Comparison of ENCODE assay signal across 22 mouse cellular contexts in genomic region chr4:144592790-144593189, GRCm38 (mm10). TPM values are rescaled to one million over a fixed set of nuclear protein-coding genes. Genes with fewer than 3 reads are reported as not detected.
DNase-seq lines count a peak whose midpoint lies in the region; ATAC-seq and TF ChIP-seq lines count a peak whose summit lies in the region.
"Had no signal": no experiment of that assay in that cellular context is flagged by ENCODE, and none has a peak within 500 bp of the region (broad histone marks: within the 10 kb centered on the region; RNA-seq: fewer than 3 reads in every experiment).

No protein-coding gene starts in this region.

- no peak for DNase-seq in Patski (ENCODE audit: low read depth, low spot score)
- peak; percentile 83 for DNase-seq in fat pad, adult 2 months (ENCODE audit: extremely low read depth, low read depth, low spot score)
- DNase-seq in gonadal fat pad, adult 2 months (ENCODE audit: low read depth): peak; percentile 89
- DNase-seq in lung, postnatal 10 days: no peak
- DNase-seq in cerebellum, postnatal 36 days: no peak
- DNase-seq: adrenal gland, adult 2 months; adrenal gland, adult 8-10 months; adrenal gland, postnatal 10 days; adrenal gland, postnatal 14 days; adrenal gland, postnatal 25 days; adrenal gland, postnatal 36 days; B cell, adult 2 months; cerebellum, adult 11 months; cerebellum, adult 11-12 months; cerebellum, adult 18-20 months; cerebellum, adult 2 months had no signal

- no peak overlapping the region for H3K4me2 ChIP-seq in midbrain, embryonic 13.5 days (replicated peaks)

- H3K4me1 ChIP-seq in midbrain, embryonic 13.5 days (replicated peaks): no peaks in the 10 kb centered on the region

- no peak overlapping the region for H3K9ac ChIP-seq in midbrain, embryonic 13.5 days (replicated peaks)

- H3K27ac ChIP-seq in midbrain, embryonic 13.5 days: no peak overlapping the region

- CTCF ChIA-PET in Patski (lab: Charles Lee): no interaction called here

- peak; percentile 24 for TF ChIP-seq CTCF in Patski (IDR thresholded peaks at IDR 0.05)

- in situ Hi-C loops in Patski (cut with MboI; ENCODE audit: low pct_unique_long_range_greater_than_20kb): loop anchor here (5.0 kb wide), 1 partner anchor 50 kb away; no protein-coding TSS in a partner anchor

- peaks cover 40% of the 10 kb centered on the region for H3K9me3 ChIP-seq in midbrain, embryonic 13.5 days
- H3K9me3 ChIP-seq: G1E had no signal

- no peaks in the 10 kb centered on the region for H3K27me3 ChIP-seq in Patski
- no peaks in the 10 kb centered on the region for H3K27me3 ChIP-seq in midbrain, embryonic 13.5 days

- POLR2A ChIA-PET in Patski (lab: Charles Lee): no interaction called here

- no peak for ATAC-seq in Patski
- ATAC-seq in midbrain, embryonic 13.5 days: no peak
- ATAC-seq: activated CD4-positive, CD25-positive, alpha-beta regulatory T cell, adult 4 months; CD4-positive, CD25-positive, alpha-beta regulatory T cell, adult 4 months had no signal

- no peak overlapping the region for H3K4me3 ChIP-seq in midbrain, embryonic 13.5 days (replicated peaks)

- no peaks in the 10 kb centered on the region for H3K36me3 ChIP-seq in midbrain, embryonic 13.5 days
- H3K36me3 ChIP-seq: G1E had no signal

RNA-seq across cellular contexts. Expression of gene Aadacl4, which starts 20.7 kb away (rescaled TPM):
- polyA plus RNA-seq in Patski (2021): not detected
- polyA plus RNA-seq in gonadal fat pad, adult 2 months (2012; rRNA removed): not detected in 2 replicates
- not detected in 2 replicates for polyA plus RNA-seq in midbrain, embryonic 13.5 days (2015; fragmentation: Nextera tagmentation; extraction: Ambion mirVana)
- polyA plus RNA-seq: activated CD4-positive, CD25-positive, alpha-beta regulatory T cell, adult 4 months; adrenal gland, adult 2 months; brain, embryonic 14.5 days; C2C12; CD4-positive, CD25-positive, alpha-beta regulatory T cell, adult 4 months; cerebellum, adult 2 months; G1E had no signal

RNA-seq across cellular contexts. Expression of gene Gm13124, which starts 27.9 kb away (rescaled TPM):
- polyA plus RNA-seq in Patski (2021): not detected
- not detected in 2 replicates for polyA plus RNA-seq in gonadal fat pad, adult 2 months (2012; rRNA removed)
- polyA plus RNA-seq in midbrain, embryonic 13.5 days (2015; fragmentation: Nextera tagmentation; extraction: Ambion mirVana): not detected in 2 replicates
- polyA plus RNA-seq: activated CD4-positive, CD25-positive, alpha-beta regulatory T cell, adult 4 months; adrenal gland, adult 2 months; brain, embryonic 14.5 days; C2C12; CD4-positive, CD25-positive, alpha-beta regulatory T cell, adult 4 months; cerebellum, adult 2 months; G1E had no signal

Comparison
In these comparisons a context has a peak if more than half of its experiments do, and no peak if none do; other contexts are left out.
1. DNase-seq: peak in fat pad, adult 2 months (single experiment) and gonadal fat pad, adult 2 months (single experiment); none in Patski (single experiment), lung, postnatal 10 days (single experiment) and cerebellum, postnatal 36 days (0 of 2).